Mouse (Mus musculus) MEL-GATA-1-ER (cell line): Measurements from ENCODE around the gene Camkk2.

Source experiments
- DNase-seq: peaks from one replicate; pipeline ENCODE4 v3.0.0-alpha.2; 2012; ENCODE audit warnings: low read depth; ENCODE audit errors: extremely low read depth

Camkk2 gene

GRCm38 (mm10) chr5:122782066-122782465 lies 2.9 kb upstream of the Camkk2 start:
- DNase-seq: no peak

DNA sequence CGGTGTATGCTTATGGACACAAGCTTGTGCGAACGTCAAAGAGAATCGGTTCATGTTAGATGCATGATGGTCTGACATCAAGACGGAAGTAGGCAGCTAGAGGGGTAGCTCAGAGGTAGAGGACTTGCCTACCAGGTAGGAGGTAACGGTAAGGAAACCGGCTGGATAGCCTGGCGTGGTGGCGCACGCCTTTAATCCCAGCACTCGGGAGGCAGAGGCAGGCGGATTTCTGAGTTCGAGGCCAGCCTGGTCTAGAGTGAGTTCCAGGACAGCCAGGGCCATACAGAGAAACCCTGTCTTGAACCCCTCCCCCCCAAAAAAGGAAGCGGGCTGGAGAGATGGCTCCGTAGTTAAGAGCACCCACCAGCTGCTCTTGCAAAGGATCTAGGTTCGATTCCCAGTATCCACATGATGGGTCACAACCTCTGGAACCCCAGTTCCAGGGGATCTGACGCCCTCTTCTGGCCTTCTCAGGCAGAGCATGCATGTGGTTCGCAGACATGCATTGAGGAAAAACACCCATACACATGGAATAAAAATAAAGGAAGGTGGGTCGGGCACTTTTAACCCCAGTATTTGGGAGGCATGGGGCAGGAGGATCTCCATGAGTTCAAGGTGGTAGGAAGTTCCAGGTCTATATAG lies 1.7 kb upstream of the Camkk2 start:
- DNase-seq: no peak

DNA sequence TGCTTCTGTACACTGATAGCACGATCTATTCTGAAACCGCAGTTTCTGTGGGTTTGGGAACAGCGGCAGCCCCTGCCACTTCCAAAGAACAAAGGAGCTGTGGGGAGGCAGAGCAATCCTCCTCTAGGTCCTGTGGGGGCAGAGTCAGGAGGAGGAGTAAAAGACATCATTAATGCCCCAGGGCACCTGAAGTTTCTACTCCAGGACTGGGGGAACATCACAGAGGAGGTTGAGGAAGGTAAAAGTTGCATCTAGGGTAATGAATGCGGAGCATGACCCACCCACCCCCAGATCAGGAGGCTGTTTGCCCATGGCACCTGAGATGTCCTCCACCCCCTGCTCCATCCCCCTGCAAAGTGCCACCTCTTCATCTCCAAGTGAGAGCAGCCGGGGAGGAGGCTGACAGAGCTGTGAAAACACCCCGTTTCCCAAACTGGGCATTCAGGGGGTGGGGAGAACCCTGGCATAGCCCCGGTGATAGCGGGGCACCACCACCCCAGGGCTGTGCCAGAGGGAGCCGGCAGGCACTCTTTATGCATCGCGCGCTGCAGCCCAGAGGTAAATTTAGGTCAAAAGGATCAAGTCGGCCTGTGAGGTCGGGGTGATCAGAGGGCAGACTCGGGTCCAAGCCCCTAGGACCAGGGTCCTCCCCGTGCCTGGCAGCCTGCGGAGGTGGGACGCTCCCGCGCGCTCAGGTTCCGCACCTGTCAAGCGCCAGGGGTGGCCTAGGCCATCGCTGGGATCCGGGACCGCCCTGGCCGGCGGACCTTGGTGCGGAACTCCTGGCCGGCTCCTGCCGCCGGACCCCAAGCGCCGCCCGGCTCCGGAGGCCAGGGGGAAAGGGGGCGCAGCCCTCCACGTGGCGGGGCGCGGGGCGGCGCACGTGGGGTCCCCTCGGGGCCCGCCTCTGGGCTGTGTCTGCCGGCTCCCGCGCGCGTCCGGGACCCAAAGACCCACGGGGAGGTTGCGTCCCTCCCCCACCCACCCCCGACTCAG lies 680 bp downstream of the Camkk2 start:
- DNase-seq: no peak

DNA sequence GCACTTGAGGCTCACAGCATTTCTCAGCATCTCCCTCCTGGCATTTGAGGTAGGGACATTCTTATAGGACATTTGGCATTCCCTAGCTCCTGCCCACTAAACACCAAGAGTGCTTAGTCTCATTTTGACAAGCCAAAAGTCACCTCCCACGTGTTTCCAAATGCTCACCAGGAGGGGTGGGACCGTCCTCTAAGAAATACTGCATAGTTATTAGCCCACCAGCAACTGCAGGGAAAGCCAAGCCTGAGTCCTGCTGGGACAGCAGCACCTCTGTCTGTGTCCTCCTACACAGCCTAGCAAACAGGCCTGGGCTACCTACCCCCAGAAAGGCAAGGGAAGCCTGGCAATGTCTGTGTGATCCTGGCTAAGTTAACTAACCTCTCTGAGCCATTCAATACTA lies 1.9 kb downstream of the Camkk2 start:
- no peak for DNase-seq

DNA sequence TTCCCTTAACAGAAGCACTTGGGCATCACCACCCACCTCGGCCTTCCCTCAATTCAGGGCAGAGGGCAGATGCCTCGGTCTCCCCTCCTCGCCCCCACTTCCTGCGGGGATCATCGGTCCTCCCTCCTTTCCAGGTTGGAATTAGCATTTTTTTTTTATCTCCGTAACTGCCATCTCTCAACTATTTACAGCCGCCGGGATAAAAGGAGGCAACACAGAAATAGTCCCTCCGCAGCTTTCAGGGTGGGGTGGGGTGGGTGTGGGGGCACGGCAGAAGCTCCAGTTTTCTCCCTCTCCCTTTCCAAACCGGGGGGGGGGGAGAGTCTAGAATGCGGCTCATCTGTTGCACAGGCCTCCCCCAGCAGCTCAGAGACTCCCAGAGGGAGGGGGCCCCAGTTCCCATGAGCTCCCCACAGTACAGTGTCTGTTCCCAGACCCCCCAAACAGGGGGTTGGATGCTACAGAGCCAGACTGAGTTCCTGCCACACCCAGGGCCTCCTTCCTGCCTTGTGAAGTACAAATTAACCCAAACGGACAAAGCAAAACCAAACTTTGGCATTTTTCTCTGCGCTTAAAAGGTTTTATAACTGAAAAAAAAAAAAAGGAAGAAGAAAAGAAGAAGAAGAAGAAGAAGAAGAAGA lies 3.4 kb downstream of the Camkk2 start:
- no peak for DNase-seq

GRCm38 (mm10) chr5:122774743-122775611 lies 4.2 kb downstream of the Camkk2 start:
- peak; percentile 95 for DNase-seq

GRCm38 (mm10) chr5:122773756-122774155 lies 5.5 kb downstream of the Camkk2 start:
- no peak for DNase-seq

DNA sequence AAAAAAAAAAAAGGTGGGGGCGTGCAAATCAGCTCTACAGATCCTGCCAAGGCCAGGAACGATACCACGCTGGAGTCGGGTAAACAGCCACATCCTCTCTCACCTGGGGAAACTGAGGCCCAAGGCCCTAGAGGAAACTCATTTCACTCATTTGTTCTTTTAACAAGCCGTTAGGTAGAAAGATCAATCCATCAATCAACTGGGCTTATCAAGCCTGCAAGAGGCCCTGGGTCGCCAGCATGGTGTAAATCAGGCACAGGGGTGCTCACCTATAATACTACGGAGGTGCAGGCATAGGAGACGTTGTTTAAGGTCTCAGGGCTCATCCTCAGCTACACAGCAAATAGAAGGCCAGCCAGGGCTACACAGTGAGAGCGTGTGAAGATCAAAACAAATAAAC lies 7.8 kb downstream of the Camkk2 start:
- no peak for DNase-seq

DNA sequence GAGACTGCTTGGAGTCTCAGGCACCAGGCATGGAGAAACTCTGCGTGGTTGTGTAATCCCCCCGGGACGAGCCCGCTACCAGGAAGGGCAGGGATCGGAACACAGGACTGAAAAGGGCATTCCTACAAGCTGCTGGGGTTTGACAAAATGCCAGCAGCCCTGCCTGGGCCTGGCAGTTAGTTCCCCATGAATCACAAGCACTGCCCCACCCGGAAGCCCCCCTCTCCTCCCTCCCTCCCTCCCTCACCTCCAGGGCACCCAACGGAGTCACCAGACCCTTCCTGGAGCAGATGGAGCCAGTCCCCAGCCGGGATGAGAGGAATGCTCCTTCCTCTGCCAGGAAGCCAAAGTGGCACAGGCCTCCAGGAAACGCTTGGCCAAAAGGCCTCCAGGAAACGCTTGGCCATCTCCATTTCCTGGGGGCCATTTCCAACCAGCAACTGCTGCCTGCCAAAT lies 8.4 kb downstream of the Camkk2 start:
- DNase-seq: no peak

- DNase-seq: no peak
Measured at GRCm38 (mm10) chr5:122770304-122770703, 8.9 kb downstream of the Camkk2 start.

DNA sequence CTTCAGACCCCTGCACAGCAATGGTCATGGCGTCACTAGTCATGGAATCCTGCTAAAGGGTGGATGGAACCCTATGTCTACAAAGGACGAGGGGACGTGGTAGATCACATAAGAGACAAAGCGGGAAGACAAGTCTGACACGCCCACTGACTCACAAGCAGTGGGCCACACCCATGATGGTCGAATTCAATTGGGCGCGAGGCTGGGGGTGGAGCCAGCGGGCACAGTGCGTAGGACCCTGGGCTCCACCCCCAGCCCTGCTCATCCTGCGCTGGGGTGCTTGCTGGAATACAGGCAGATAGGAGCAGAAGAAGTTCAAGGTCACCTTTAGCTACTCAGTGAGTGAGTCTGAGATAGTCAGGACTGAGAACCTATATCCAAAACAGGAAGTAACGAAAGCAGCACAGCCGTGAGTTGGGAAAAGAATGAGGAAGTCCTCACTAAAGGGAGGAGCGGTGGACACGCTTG lies 10.1 kb downstream of the Camkk2 start:
- peak; percentile 96 for DNase-seq

DNA sequence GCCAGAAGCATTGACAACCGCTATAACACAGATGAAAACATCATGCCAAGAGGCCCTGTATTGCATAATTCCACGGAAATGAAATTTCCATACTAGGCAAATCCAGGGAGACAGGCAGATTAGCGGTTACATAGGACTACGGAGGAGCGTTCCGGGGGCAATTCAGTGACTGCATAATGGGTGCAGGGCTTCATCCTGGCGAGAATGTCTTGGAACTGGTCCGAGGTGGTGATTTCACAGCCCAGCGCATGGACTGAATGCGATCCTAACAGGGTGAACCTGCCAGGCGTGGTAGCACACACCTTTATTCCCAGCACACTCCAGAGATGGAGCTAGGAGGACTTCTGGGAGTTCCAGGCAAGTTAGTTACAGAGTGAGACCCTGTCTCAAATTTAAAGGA lies 11.9 kb downstream of the Camkk2 start:
- DNase-seq: no peak

GRCm38 (mm10) chr5:122764032-122764464 lies 15.2 kb downstream of the Camkk2 start:
- DNase-seq: no peak

GRCm38 (mm10) chr5:122763271-122764031 lies 15.8 kb downstream of the Camkk2 start:
- DNase-seq: no peak

- DNase-seq: no peak
Measured at GRCm38 (mm10) chr5:122756680-122757079, 22.5 kb downstream of the Camkk2 start.

- DNase-seq: no peak
Measured at GRCm38 (mm10) chr5:122756144-122756543, 23.1 kb downstream of the Camkk2 start.

GRCm38 (mm10) chr5:122755620-122756019 lies 23.6 kb downstream of the Camkk2 start:
- no peak for DNase-seq

DNA sequence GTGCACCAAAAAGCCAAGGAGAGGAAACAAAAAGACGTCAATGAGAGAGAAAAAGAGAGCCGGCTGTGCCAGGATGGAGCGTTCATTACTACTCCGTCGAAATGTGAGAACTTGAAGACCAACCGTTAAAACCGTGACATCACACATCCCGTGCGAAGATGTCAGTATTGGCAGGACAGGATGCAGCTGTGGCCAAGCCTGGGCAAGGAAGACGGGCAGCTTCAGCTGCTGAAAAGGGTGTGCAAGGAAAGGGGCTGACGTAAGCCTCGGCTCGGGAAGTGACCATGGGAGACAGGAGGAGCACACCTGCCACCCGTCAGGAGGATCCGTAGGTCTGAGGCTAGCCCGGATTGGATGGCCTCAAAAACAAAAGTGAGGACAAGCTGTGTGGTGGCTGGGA lies 24.7 kb downstream of the Camkk2 start:
- no peak for DNase-seq

GRCm38 (mm10) chr5:122747950-122748349 lies 31.3 kb downstream of the Camkk2 start:
- DNase-seq: no peak

GRCm38 (mm10) chr5:122743880-122744422 lies 35.3 kb downstream of the Camkk2 start:
- DNase-seq: no peak
